Mouse (Mus musculus) midbrain, embryonic 16.5 days (tissue): ENCODE measurements at regions not wholly inside any gene's neighbourhood (a gene's known extent, or its start where the extent isn't known, plus 50 kb on each side); places are given as distances from the start of the nearest gene placed in this dataset.

ENCODE experiments used
- ATAC-seq: fragments of 200-750 bp; cut with Nextera tagmentation; 2 replicates; pipeline ENCODE4 v1.8.0; 2017; ENCODE audit warnings: moderate TSS enrichment
- H3K27ac ChIP-seq: fragments of 300-500 bp; sonication (generic); 2 replicates; pipeline ENCODE4 v1.5.1; 2014; ENCODE audit warnings: mild to moderate bottlenecking, low read length, mixed read lengths
- H3K27me3 ChIP-seq: fragments of 300-500 bp; sonication (generic); 2 replicates; pipeline ENCODE4 v1.6.1; 2014; ENCODE audit warnings: low read depth, low read length, mixed read lengths; ENCODE audit not compliant: control insufficient read depth, insufficient read depth
- H3K36me3 ChIP-seq: fragments of 300-500 bp; sonication (generic); 2 replicates; pipeline ENCODE4 v1.6.1; 2014; ENCODE audit warnings: mild to moderate bottlenecking, low read length, moderate library complexity, mixed read lengths; ENCODE audit not compliant: control insufficient read depth, insufficient read depth
- H3K4me1 ChIP-seq: fragments of 300-500 bp; sonication (generic); 2 replicates; pipeline ENCODE4 v1.6.1; 2014; ENCODE audit warnings: mild to moderate bottlenecking, low read length, mixed read lengths; ENCODE audit not compliant: control insufficient read depth, insufficient read depth
- H3K4me2 ChIP-seq: fragments of 300-500 bp; sonication (generic); 2 replicates; pipeline ENCODE4 v1.6.1; 2014; ENCODE audit warnings: mild to moderate bottlenecking, low read length, mixed read lengths
- H3K4me3 ChIP-seq: fragments of 300-500 bp; sonication (generic); 2 replicates; pipeline ENCODE4 v1.5.1; 2014; ENCODE audit warnings: low read depth, mild to moderate bottlenecking, low read length, moderate library complexity, mixed read lengths
- H3K9ac ChIP-seq: fragments of 300-500 bp; sonication (generic); 2 replicates; pipeline ENCODE4 v1.6.1; 2014; ENCODE audit warnings: low read depth, low read length, mixed read lengths
- H3K9me3 ChIP-seq: fragments of 300-500 bp; sonication (generic); replicated peaks from 2 replicates; pipeline ENCODE4 v1.6.1; 2014; ENCODE audit warnings: mild to moderate bottlenecking, low read length, mixed read lengths; ENCODE audit not compliant: control insufficient read depth, poor library complexity, severe bottlenecking
- WGBS: fragments of 180-500 bp; shearing (Covaris S2); extraction: QIAGEN DNeasy Blood & Tissue Kit; methylation state at CpG from one replicate; pipeline ENCODE4 v1.1.7; 2014; 5-methylcytosine and 5-hydroxymethylcytosine counted together

GRCm38 (mm10) chr8:128069749-128070148 is 288.7 kb upstream of the Nrp1 start:
- no peak overlapping the region for H3K4me3 ChIP-seq
- no peak overlapping the region for H3K27ac ChIP-seq
- no peak overlapping the region for H3K9ac ChIP-seq
- no peak for ATAC-seq
- WGBS = 85% methylated on average over 2 of the region's 2 CpGs
- H3K27me3 ChIP-seq = no peaks in the 10 kb centered on the region
- H3K36me3 ChIP-seq = no peaks in the 10 kb centered on the region
- H3K4me1 ChIP-seq = no peaks in the 10 kb centered on the region
- H3K4me2 ChIP-seq = no peak overlapping the region
- no peaks in the 10 kb centered on the region for H3K9me3 ChIP-seq

GRCm38 (mm10) chr8:128075566-128075965 is 282.8 kb upstream of the Nrp1 start:
- Histone ChIP-seq H3K9ac (no peak overlapping the region), H3K27me3 (no peaks in the 10 kb centered on the region), H3K36me3 (no peaks in the 10 kb centered on the region), H3K27ac (no peak overlapping the region), H3K4me3 (no peak overlapping the region), H3K9me3 (no peaks in the 10 kb centered on the region), H3K4me2 (no peak overlapping the region), H3K4me1 (no peaks in the 10 kb centered on the region)
- 88% methylated on average over 1 of the region's 1 CpGs for WGBS
- ATAC-seq = no peak

GRCm38 (mm10) chr8:128076226-128076625 is 282.2 kb upstream of the Nrp1 start:
- Histone ChIP-seq H3K36me3 (no peaks in the 10 kb centered on the region), H3K4me1 (no peaks in the 10 kb centered on the region), H3K27me3 (no peaks in the 10 kb centered on the region), H3K9ac (no peak overlapping the region), H3K27ac (no peak overlapping the region), H3K4me2 (no peak overlapping the region), H3K4me3 (no peak overlapping the region), H3K9me3 (no peaks in the 10 kb centered on the region)
- 92% methylated on average over 4 of the region's 4 CpGs for WGBS
- ATAC-seq = no peak

GRCm38 (mm10) chr8:128078740-128079139 is 279.7 kb upstream of the Nrp1 start:
- no peaks in the 10 kb centered on the region for H3K36me3 ChIP-seq
- H3K27ac ChIP-seq = no peak overlapping the region
- no peaks in the 10 kb centered on the region for H3K4me1 ChIP-seq
- no peak overlapping the region for H3K4me3 ChIP-seq
- no peaks in the 10 kb centered on the region for H3K9me3 ChIP-seq
- H3K4me2 ChIP-seq = no peak overlapping the region
- ATAC-seq = no peak
- WGBS = 89% methylated on average over 1 of the region's 1 CpGs
- H3K27me3 ChIP-seq = no peaks in the 10 kb centered on the region
- H3K9ac ChIP-seq = no peak overlapping the region

- H3K27me3 ChIP-seq = no peaks in the 10 kb centered on the region
- H3K4me3 ChIP-seq = no peak overlapping the region
- WGBS = 83% methylated on average over 1 of the region's 1 CpGs
- H3K4me1 ChIP-seq = no peaks in the 10 kb centered on the region
- no peak for ATAC-seq
- H3K9me3 ChIP-seq = no peaks in the 10 kb centered on the region
- H3K27ac ChIP-seq = no peak overlapping the region
- H3K4me2 ChIP-seq = no peak overlapping the region
- H3K36me3 ChIP-seq = no peaks in the 10 kb centered on the region
- no peak overlapping the region for H3K9ac ChIP-seq
Measured at GRCm38 (mm10) chr8:128085800-128086199, 272.6 kb upstream of the Nrp1 start.

- Histone ChIP-seq H3K4me2 (no peak overlapping the region), H3K4me3 (no peak overlapping the region), H3K9ac (no peak overlapping the region), H3K27ac (no peak overlapping the region), H3K4me1 (no peaks in the 10 kb centered on the region), H3K36me3 (no peaks in the 10 kb centered on the region), H3K9me3 (no peaks in the 10 kb centered on the region), H3K27me3 (no peaks in the 10 kb centered on the region)
- 56% methylated on average over 1 of the region's 1 CpGs for WGBS
- no peak for ATAC-seq
Measured at GRCm38 (mm10) chr8:128087500-128087899, 270.9 kb upstream of the Nrp1 start.

- Histone ChIP-seq H3K9me3 (no peaks in the 10 kb centered on the region), H3K9ac (no peak overlapping the region), H3K4me2 (no peak overlapping the region), H3K4me1 (no peaks in the 10 kb centered on the region), H3K27me3 (no peaks in the 10 kb centered on the region), H3K36me3 (no peaks in the 10 kb centered on the region), H3K4me3 (no peak overlapping the region), H3K27ac (no peak overlapping the region)
- 83% methylated on average over 7 of the region's 7 CpGs for WGBS
- ATAC-seq = no peak
Measured at GRCm38 (mm10) chr8:128092826-128093225, 265.6 kb upstream of the Nrp1 start.

- H3K9me3 ChIP-seq = no peaks in the 10 kb centered on the region
- ATAC-seq = no peak
- H3K27ac ChIP-seq = no peak overlapping the region
- no peaks in the 10 kb centered on the region for H3K4me1 ChIP-seq
- H3K27me3 ChIP-seq = no peaks in the 10 kb centered on the region
- H3K36me3 ChIP-seq = no peaks in the 10 kb centered on the region
- H3K9ac ChIP-seq = no peak overlapping the region
- WGBS = 93% methylated on average over 1 of the region's 1 CpGs
- no peak overlapping the region for H3K4me3 ChIP-seq
- no peak overlapping the region for H3K4me2 ChIP-seq
Measured at GRCm38 (mm10) chr8:128095451-128095850, 263.0 kb upstream of the Nrp1 start.

GRCm38 (mm10) chr8:128097601-128098000 is 260.8 kb upstream of the Nrp1 start:
- Histone ChIP-seq H3K27ac (no peak overlapping the region), H3K27me3 (no peaks in the 10 kb centered on the region), H3K36me3 (no peaks in the 10 kb centered on the region), H3K4me1 (no peaks in the 10 kb centered on the region), H3K4me3 (no peak overlapping the region), H3K9me3 (no peaks in the 10 kb centered on the region), H3K4me2 (no peak overlapping the region), H3K9ac (no peak overlapping the region)
- WGBS = 77% methylated on average over 3 of the region's 3 CpGs
- ATAC-seq = no peak

- no peak overlapping the region for H3K4me3 ChIP-seq
- H3K27ac ChIP-seq = no peak overlapping the region
- no peak overlapping the region for H3K9ac ChIP-seq
- H3K4me2 ChIP-seq = no peak overlapping the region
- no peaks in the 10 kb centered on the region for H3K9me3 ChIP-seq
- 90% methylated on average over 1 of the region's 1 CpGs for WGBS
- no peaks in the 10 kb centered on the region for H3K27me3 ChIP-seq
- H3K4me1 ChIP-seq = no peaks in the 10 kb centered on the region
- ATAC-seq = no peak
- no peaks in the 10 kb centered on the region for H3K36me3 ChIP-seq
Measured at GRCm38 (mm10) chr8:128103380-128103779, 255.0 kb upstream of the Nrp1 start.
